Mouse (Mus musculus) spleen, adult 2 months (tissue): ENCODE measurements at regions not wholly inside any gene's neighbourhood (a gene's known extent, or its start where the extent isn't known, plus 50 kb on each side); places are given as distances from the start of the nearest gene placed in this dataset.
A peak's percentile ranks its signal among the peaks of the same experiment; 100 is the strongest.

Source experiments
- DNase-seq, 2 experiments: peaks; one replicate each; pipeline versions ENCODE4 v3.0.0 to v3.0.0-alpha.2; 2012 to 2021; ENCODE audit warnings: low spot score in 2 of 2, low read depth in 1 of 2
- H3K27ac ChIP-seq: fragments of 200-500 bp; 2 replicates; pipeline ENCODE4 v1.5.1; 2012; ENCODE audit warnings: low read length, inconsistent platforms; ENCODE audit not compliant: insufficient read depth
- H3K27me3 ChIP-seq: fragments of 200-500 bp; 2 replicates; pipeline ENCODE4 v1.6.1; 2012; ENCODE audit warnings: mild to moderate bottlenecking, moderate library complexity, low read length, inconsistent platforms; ENCODE audit not compliant: control insufficient read depth, insufficient read depth
- H3K36me3 ChIP-seq: fragments of 200-500 bp; 2 replicates; pipeline ENCODE4 v1.6.1; 2012; ENCODE audit warnings: mild to moderate bottlenecking, low read length, inconsistent platforms; ENCODE audit not compliant: control insufficient read depth, insufficient read depth
- H3K4me1 ChIP-seq: fragments of 200-500 bp; 2 replicates; pipeline ENCODE4 v1.6.1; 2011; ENCODE audit warnings: inconsistent platforms; ENCODE audit not compliant: control insufficient read depth, insufficient read depth, insufficient read length
- H3K4me3 ChIP-seq: fragments of 200-500 bp; 2 replicates; pipeline ENCODE4 v1.5.1; 2011; ENCODE audit warnings: mild to moderate bottlenecking, inconsistent platforms; ENCODE audit not compliant: insufficient read depth, insufficient read length; ENCODE audit errors: extremely low read depth
- CTCF ChIP-seq: fragments of 200-500 bp; IDR thresholded peaks from 2 replicates; pipeline ENCODE4 v1.5.1; 2011; ENCODE audit warnings: mild to moderate bottlenecking, inconsistent platforms; ENCODE audit not compliant: insufficient read depth, insufficient read length, insufficient replicate concordance; ENCODE audit errors: extremely low read depth
- POLR2A ChIP-seq: fragments of 200-500 bp; IDR thresholded peaks from 2 replicates; pipeline ENCODE4 v1.6.1; 2011; ENCODE audit warnings: low read depth, low read length, inconsistent platforms
- WGBS: fragments of 180-500 bp; shearing (Covaris S2); methylation state at CpG from one replicate; pipeline ENCODE4 v1.1.7; 2018; 5-methylcytosine and 5-hydroxymethylcytosine counted together

DNA sequence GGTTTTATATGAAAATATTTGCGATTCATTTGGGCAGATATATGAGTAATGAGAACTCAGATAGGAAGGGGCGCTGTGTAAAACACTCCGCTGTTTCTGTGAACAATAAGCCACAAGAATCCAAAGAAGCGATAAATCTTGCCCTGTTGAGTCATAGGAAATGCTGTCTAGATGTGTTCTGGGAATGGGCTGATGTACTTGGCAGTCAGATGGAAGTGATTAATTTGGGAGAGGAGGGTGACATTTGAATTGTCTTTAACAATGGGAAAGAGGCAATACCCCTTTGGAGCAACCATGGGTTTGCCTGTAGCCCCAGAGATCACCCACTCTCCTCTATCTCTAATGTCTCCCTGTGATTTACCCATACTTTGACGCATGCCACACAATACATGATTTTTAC lies 160.4 kb downstream of the Dusp6 start:
- no peaks in the 10 kb centered on the region; the same call in 1 of the 2 replicates for H3K4me1 ChIP-seq
- H3K27me3 ChIP-seq, result no peaks in the 10 kb centered on the region
- H3K27ac ChIP-seq, result no peak overlapping the region
- DNase-seq, result no peak
- TF ChIP-seq CTCF (no peak), POLR2A (no peak)
- WGBS, result 91% methylated on average over 5 of the region's 5 CpGs
- no peak overlapping the region for H3K4me3 ChIP-seq
- no peaks in the 10 kb centered on the region for H3K36me3 ChIP-seq

DNA sequence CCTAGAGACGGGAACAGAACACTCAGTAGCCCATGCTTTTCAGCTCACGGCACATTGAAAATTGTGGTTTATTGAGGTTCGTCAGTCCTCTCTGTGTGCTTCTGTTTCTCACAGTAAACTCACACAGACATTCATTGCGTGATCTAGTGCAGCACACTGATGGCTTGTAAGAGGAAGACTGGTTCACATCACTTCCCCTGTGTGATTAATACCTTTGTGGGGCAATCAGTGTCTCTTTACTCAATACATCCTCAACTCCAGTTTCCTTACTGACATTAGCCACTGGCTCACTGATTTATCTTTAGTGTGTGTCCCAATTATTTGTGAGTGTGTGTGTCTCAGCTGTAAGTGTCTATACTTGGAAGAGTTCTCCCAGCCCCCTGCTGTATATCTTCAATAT lies 162.2 kb downstream of the Dusp6 start:
- TF ChIP-seq CTCF (no peak), POLR2A (no peak)
- H3K27ac ChIP-seq, result no peak overlapping the region
- no peaks in the 10 kb centered on the region for H3K27me3 ChIP-seq
- WGBS, result 81% methylated on average over 4 of the region's 4 CpGs
- H3K4me3 ChIP-seq, result no peak overlapping the region
- no peaks in the 10 kb centered on the region for H3K36me3 ChIP-seq
- H3K4me1 ChIP-seq, result no peaks in the 10 kb centered on the region; the same call in 1 of the 2 replicates
- DNase-seq, result no peak

- Histone ChIP-seq H3K36me3 (no peaks in the 10 kb centered on the region), H3K27me3 (no peaks in the 10 kb centered on the region), H3K4me1 (peaks cover 4% of the 10 kb centered on the region; the same call in 1 of the 2 replicates), H3K4me3 (no peak overlapping the region), H3K27ac (no peak overlapping the region)
- no peak for TF ChIP-seq POLR2A
- no peak for TF ChIP-seq CTCF
- DNase-seq, result no peak
- WGBS, result 91% methylated on average over 9 of the region's 9 CpGs
These were observed 167.1 kb downstream of the Dusp6 start for GRCm38 (mm10) chr10:99430175-99430574.

DNA sequence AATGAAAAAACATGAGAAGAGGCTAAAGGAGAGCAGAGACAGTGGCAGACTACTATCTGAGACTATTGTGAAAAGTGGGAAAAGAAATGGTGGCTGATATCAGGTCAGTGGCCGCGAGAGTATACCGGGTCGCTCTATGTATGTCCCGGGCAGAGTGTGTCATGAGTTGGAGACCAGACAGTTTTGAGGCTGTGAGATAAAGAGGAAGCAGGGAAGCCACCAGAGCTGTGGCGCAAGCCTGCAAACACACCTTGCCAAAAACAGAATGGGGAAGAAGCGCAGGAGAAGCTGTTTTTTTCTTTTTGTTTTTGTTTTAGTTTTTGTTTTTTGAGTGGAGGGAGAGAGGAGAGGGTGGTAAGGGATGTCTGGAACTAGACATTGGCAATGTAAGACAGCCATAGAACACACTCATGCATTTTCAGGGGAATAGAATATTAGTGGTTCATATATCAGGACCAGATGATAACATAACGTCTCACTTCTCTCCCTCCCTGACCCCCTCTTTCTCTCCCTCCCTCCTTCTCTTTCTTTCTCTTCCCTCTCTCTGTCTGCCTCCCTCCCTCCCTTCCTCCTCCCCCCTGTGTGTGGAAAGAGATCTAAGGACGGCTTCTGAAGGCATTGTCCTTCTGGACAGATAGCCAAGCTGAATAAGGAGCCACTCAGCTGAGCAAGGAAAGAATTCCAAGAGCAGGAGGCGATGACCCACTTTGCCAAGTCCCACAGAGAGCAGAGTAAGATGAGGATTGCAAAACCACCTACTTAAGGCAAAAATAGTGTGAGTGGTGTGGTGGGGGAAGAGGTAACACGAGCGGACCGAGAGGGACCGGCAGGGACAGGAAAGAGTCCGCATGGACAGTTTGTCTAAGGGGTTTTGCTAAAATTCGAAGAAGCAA lies 167.9 kb downstream of the Dusp6 start:
- WGBS, result 42% methylated on average over 16 of the region's 16 CpGs
- no peak for TF ChIP-seq POLR2A
- H3K4me1 ChIP-seq, result peaks cover 4% of the 10 kb centered on the region; the same call in 1 of the 2 replicates
- DNase-seq, result peak; percentile 12 to 20
- no peaks in the 10 kb centered on the region for H3K27me3 ChIP-seq
- no peak overlapping the region for H3K27ac ChIP-seq
- H3K4me3 ChIP-seq, result no peak overlapping the region
- H3K36me3 ChIP-seq, result no peaks in the 10 kb centered on the region

GRCm38 (mm10) chr10:99437060-99437459 lies 174.0 kb downstream of the Dusp6 start:
- H3K27ac ChIP-seq, result no peak overlapping the region
- TF ChIP-seq POLR2A, result no peak
- TF ChIP-seq CTCF, result no peak
- no peak for DNase-seq
- H3K27me3 ChIP-seq, result no peaks in the 10 kb centered on the region
- H3K4me1 ChIP-seq, result peaks cover 2% of the 10 kb centered on the region; the same call in 1 of the 2 replicates
- no peaks in the 10 kb centered on the region for H3K36me3 ChIP-seq
- H3K4me3 ChIP-seq, result no peak overlapping the region

- H3K36me3 ChIP-seq, result no peaks in the 10 kb centered on the region
- no peaks in the 10 kb centered on the region for H3K27me3 ChIP-seq
- H3K4me3 ChIP-seq, result no peak overlapping the region
- peaks cover 2% of the 10 kb centered on the region; the same call in 1 of the 2 replicates for H3K4me1 ChIP-seq
- TF ChIP-seq CTCF, result no peak
- TF ChIP-seq POLR2A, result no peak
- no peak for DNase-seq
- no peak overlapping the region for H3K27ac ChIP-seq
- 88% methylated on average over 5 of the region's 5 CpGs for WGBS
These were observed 177.1 kb downstream of the Dusp6 start for GRCm38 (mm10) chr10:99440169-99440568.

GRCm38 (mm10) chr10:99441014-99441413 lies 178.0 kb downstream of the Dusp6 start:
- 18% methylated on average over 6 of the region's 6 CpGs for WGBS
- no peak for TF ChIP-seq CTCF
- no peak for TF ChIP-seq POLR2A
- H3K4me3 ChIP-seq, result no peak overlapping the region
- H3K27ac ChIP-seq, result no peak overlapping the region
- no peaks in the 10 kb centered on the region for H3K36me3 ChIP-seq
- H3K4me1 ChIP-seq, result peaks cover 2% of the 10 kb centered on the region; the same call in 1 of the 2 replicates
- peak; percentile 25 to 26 for DNase-seq
- H3K27me3 ChIP-seq, result no peaks in the 10 kb centered on the region
